Mouse (Mus musculus) lung, embryonic 16.5 days (tissue): ENCODE data around the gene Srgap1. TPM values are rescaled to one million over a fixed set of nuclear protein-coding genes. Genes with fewer than 3 reads are reported as not detected.
A peak's percentile ranks its signal among the peaks of the same experiment; 100 is the strongest.

Source experiments
- ATAC-seq: fragments of 200-750 bp; cut with Nextera tagmentation; 2 replicates; pipeline ENCODE4 v1.8.0; 2017; ENCODE audit warnings: low read depth, mild to moderate bottlenecking, moderate library complexity
- H3K27ac ChIP-seq: fragments of 300-500 bp; sonication (generic); 2 replicates; pipeline ENCODE4 v1.5.1; 2014; ENCODE audit warnings: mild to moderate bottlenecking, control low read depth, low read length
- H3K27me3 ChIP-seq: fragments of 300-500 bp; sonication (generic); 2 replicates; pipeline ENCODE4 v1.6.1; 2014; ENCODE audit warnings: low read depth, low read length, mixed read lengths; ENCODE audit not compliant: control insufficient read depth, insufficient read depth
- H3K36me3 ChIP-seq: fragments of 300-500 bp; sonication (generic); 2 replicates; pipeline ENCODE4 v1.6.1; 2014; ENCODE audit warnings: low read length; ENCODE audit not compliant: control insufficient read depth, insufficient read depth
- H3K4me1 ChIP-seq: fragments of 300-500 bp; sonication (generic); replicated peaks from 2 replicates; pipeline ENCODE4 v1.6.1; 2014; ENCODE audit warnings: low read length, mixed read lengths; ENCODE audit not compliant: control insufficient read depth, insufficient read depth
- H3K4me2 ChIP-seq: fragments of 300-500 bp; sonication (generic); 2 replicates; pipeline ENCODE4 v1.6.1; 2014; ENCODE audit warnings: low read depth, low read length, control low read depth
- H3K4me3 ChIP-seq: fragments of 300-500 bp; sonication (generic); 2 replicates; pipeline ENCODE4 v1.5.1; 2014; ENCODE audit warnings: mild to moderate bottlenecking, low read length, control low read depth
- H3K9ac ChIP-seq: fragments of 300-500 bp; sonication (generic); 2 replicates; pipeline ENCODE4 v1.6.1; 2014; ENCODE audit warnings: low read length, control low read depth
- H3K9me3 ChIP-seq: fragments of 300-500 bp; sonication (generic); 2 replicates; pipeline ENCODE4 v1.6.1; 2016; ENCODE audit warnings: low read length; ENCODE audit not compliant: control insufficient read depth
- WGBS: fragments of 180-500 bp; shearing (Covaris S2); extraction: QIAGEN DNeasy Blood & Tissue Kit; methylation state at CpG from one replicate; pipeline ENCODE4 v1.1.7; 2014; 5-methylcytosine and 5-hydroxymethylcytosine counted together
- polyA plus RNA-seq: library from polyadenylated mRNA; unstranded; fragments of >200 nt; fragmentation: Nextera tagmentation; extraction: Ambion mirVana; gene quantifications from 2 replicates; pipeline ENCODE4 v1.2.1, GENCODE M21; 2015

Srgap1 gene
- polyA plus RNA-seq, 1 experiment from 2014 or later = 8.0 TPM

GRCm38 (mm10) chr10:121820846-121821245, 226.3 kb downstream of the Srgap1 start:
- ATAC-seq = no peak
- no peak overlapping the region for H3K9ac ChIP-seq

DNA sequence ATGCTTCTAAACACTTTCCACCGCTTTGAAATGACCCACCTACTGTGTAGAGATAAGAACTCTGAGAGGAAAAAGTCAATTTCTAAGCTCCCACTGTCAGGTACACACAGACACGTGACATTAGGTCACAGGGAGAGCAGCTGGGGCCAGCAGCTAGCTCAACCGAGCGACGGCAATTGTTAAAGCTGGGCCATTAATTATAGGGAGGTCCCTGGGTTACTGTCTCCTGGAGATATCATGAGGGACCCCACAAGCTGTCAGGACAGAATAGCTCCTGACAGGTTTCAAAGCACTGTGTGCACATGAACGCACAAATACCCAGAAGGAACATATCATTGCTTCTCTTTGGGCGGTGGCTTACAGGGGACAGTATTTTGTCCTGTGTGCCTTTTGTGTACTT, 229.1 kb downstream of the Srgap1 start:
- Histone ChIP-seq H3K27me3 (no peaks in the 10 kb centered on the region), H3K9ac (no peak overlapping the region), H3K36me3 (no peaks in the 10 kb centered on the region), H3K9me3 (no peaks in the 10 kb centered on the region), H3K27ac (no peak overlapping the region), H3K4me3 (no peak overlapping the region), H3K4me1 (no peaks in the 10 kb centered on the region), H3K4me2 (no peak overlapping the region)
- 54% methylated on average over 7 of the region's 7 CpGs for WGBS
- no peak for ATAC-seq

More at GRCm38 (mm10) chr10:121820846-121821245, 226.3 kb downstream of the Srgap1 start:
- no peaks in the 10 kb centered on the region for H3K9me3 ChIP-seq
- no peak overlapping the region for H3K4me3 ChIP-seq
- H3K27me3 ChIP-seq = no peaks in the 10 kb centered on the region
- WGBS = 87% methylated on average over 7 of the region's 7 CpGs
- no peak overlapping the region for H3K27ac ChIP-seq
- H3K4me1 ChIP-seq = no peaks in the 10 kb centered on the region
- H3K4me2 ChIP-seq = no peak overlapping the region
- no peaks in the 10 kb centered on the region for H3K36me3 ChIP-seq

DNA sequence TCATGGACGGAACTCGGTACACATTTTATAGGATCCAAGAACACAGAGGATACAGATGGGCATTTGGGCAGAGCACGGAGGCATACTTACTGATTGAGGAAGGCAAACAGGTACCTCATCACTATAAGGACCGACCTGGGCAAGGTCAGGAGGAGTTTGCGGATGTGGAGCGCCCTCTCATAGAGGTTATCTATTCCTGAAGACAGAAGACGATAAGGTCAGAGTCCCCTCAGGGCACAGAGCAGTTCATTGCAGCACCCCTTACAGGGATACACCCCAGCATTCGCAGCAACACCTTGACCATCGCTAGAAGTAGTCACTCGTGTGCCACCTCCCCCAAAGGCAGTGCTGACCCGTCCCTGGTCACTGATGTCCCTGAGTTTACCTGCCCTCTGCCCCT, 239.3 kb downstream of the Srgap1 start:
- Histone ChIP-seq H3K4me3 (no peak overlapping the region), H3K9me3 (no peaks in the 10 kb centered on the region), H3K9ac (no peak overlapping the region), H3K4me1 (no peaks in the 10 kb centered on the region), H3K27ac (no peak overlapping the region), H3K36me3 (no peaks in the 10 kb centered on the region), H3K4me2 (no peak overlapping the region), H3K27me3 (no peaks in the 10 kb centered on the region)
- ATAC-seq = no peak
- 81% methylated on average over 11 of the region's 11 CpGs for WGBS

GRCm38 (mm10) chr10:121806806-121807205, 240.3 kb downstream of the Srgap1 start:
- Histone ChIP-seq H3K27me3 (no peaks in the 10 kb centered on the region), H3K9me3 (no peaks in the 10 kb centered on the region), H3K36me3 (no peaks in the 10 kb centered on the region), H3K4me3 (no peak overlapping the region), H3K9ac (no peak overlapping the region), H3K4me1 (no peaks in the 10 kb centered on the region), H3K27ac (no peak overlapping the region), H3K4me2 (no peak overlapping the region)
- WGBS = 91% methylated on average over 11 of the region's 11 CpGs
- ATAC-seq = no peak

DNA sequence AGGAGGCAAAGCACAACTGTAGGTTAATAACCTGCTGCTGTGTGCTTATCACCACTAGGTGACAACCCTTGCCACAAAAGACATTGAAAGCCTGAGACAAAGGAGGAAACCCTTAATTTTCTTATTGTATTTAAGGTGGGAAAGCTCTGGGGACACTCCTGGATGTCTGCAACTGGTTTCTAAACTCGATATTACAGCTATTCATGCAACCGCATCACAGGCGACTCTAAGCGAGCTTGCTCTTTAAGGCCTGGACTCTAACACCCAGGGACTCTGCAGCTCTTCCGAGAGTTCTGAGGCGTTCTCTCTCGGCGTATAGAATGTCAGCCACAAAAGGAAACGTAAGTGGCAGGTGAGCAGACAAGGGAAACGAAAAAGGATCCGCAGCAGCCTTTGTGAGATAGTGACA, 241.2 kb downstream of the Srgap1 start:
- H3K9me3 ChIP-seq = no peaks in the 10 kb centered on the region
- ATAC-seq = no peak
- no peaks in the 10 kb centered on the region for H3K36me3 ChIP-seq
- H3K27me3 ChIP-seq = no peaks in the 10 kb centered on the region
- no peaks in the 10 kb centered on the region for H3K4me1 ChIP-seq
- 63% methylated on average over 11 of the region's 11 CpGs for WGBS
- H3K27ac ChIP-seq = no peak overlapping the region
- H3K4me3 ChIP-seq = no peak overlapping the region
- no peak overlapping the region for H3K9ac ChIP-seq
- H3K4me2 ChIP-seq = no peak overlapping the region

GRCm38 (mm10) chr10:121804551-121804950, 242.6 kb downstream of the Srgap1 start:
- ATAC-seq = no peak
- H3K9ac ChIP-seq = no peak overlapping the region
- 90% methylated on average over 13 of the region's 13 CpGs for WGBS
- H3K9me3 ChIP-seq = no peaks in the 10 kb centered on the region
- H3K27ac ChIP-seq = no peak overlapping the region
- H3K4me3 ChIP-seq = no peak overlapping the region
- no peaks in the 10 kb centered on the region for H3K36me3 ChIP-seq
- no peak overlapping the region for H3K4me2 ChIP-seq
- H3K4me1 ChIP-seq = no peaks in the 10 kb centered on the region
- no peaks in the 10 kb centered on the region for H3K27me3 ChIP-seq

GRCm38 (mm10) chr10:121800041-121800440, 247.1 kb downstream of the Srgap1 start:
- no peak overlapping the region for H3K4me2 ChIP-seq
- no peak overlapping the region for H3K27ac ChIP-seq
- H3K9ac ChIP-seq = no peak overlapping the region
- H3K27me3 ChIP-seq = no peaks in the 10 kb centered on the region
- H3K36me3 ChIP-seq = peaks cover 6% of the 10 kb centered on the region; the same call in 1 of the 2 replicates
- ATAC-seq = no peak
- no peaks in the 10 kb centered on the region for H3K9me3 ChIP-seq
- WGBS = 92% methylated on average over 13 of the region's 13 CpGs
- H3K4me3 ChIP-seq = no peak overlapping the region
- peaks cover 4% of the 10 kb centered on the region for H3K4me1 ChIP-seq

GRCm38 (mm10) chr10:121796027-121796802, 250.9 kb downstream of the Srgap1 start:
- peak; percentile 87 for ATAC-seq

DNA sequence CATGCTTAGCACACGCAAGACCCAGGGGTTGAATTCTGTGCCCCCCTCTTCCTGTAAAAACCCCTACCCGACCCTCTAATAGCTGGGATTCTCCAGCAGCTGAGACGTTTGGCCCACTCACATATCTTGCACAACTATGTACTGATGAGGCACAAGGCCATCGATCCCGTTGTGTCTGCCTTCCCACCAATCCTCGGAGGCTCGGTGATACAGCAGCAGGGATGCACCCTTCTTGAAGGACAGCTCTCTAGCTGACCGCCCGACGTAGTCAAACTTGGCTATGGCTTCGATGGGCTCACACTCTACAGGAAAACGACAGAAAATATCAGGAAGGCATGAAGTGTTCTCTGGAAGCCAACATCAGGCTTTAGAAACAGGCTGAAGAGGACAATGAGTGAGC, 252.6 kb downstream of the Srgap1 start:
- peaks cover 6% of the 10 kb centered on the region; the same call in 1 of the 2 replicates for H3K36me3 ChIP-seq
- peaks cover 4% of the 10 kb centered on the region for H3K4me1 ChIP-seq
- no peaks in the 10 kb centered on the region for H3K27me3 ChIP-seq
- ATAC-seq = no peak
- no peak overlapping the region for H3K4me3 ChIP-seq
- H3K9me3 ChIP-seq = no peaks in the 10 kb centered on the region
- H3K9ac ChIP-seq = no peak overlapping the region
- 85% methylated on average over 12 of the region's 12 CpGs for WGBS
- no peak overlapping the region for H3K27ac ChIP-seq
- H3K4me2 ChIP-seq = no peak overlapping the region

More at GRCm38 (mm10) chr10:121796027-121796802, 250.9 kb downstream of the Srgap1 start:
- Histone ChIP-seq H3K36me3 (peaks cover 6% of the 10 kb centered on the region; the same call in 1 of the 2 replicates), H3K4me3 (no peak overlapping the region), H3K27ac (no peak overlapping the region), H3K4me1 (peaks cover 4% of the 10 kb centered on the region), H3K9me3 (no peaks in the 10 kb centered on the region), H3K9ac (no peak overlapping the region), H3K4me2 (no peak overlapping the region), H3K27me3 (no peaks in the 10 kb centered on the region)
- 50% methylated on average over 8 of the region's 8 CpGs for WGBS
